Mouse (Mus musculus): ENCODE measurements around the gene Dlx1.

Dlx1 gene

GRCm38 (mm10) chr2:71527323-71528013 lies 445 bp upstream of the Dlx1 start:
- DNase-seq (ENCODE audit: low read depth, low spot score), result no peak

GRCm38 (mm10) chr2:71528714-71529510 lies 999 bp downstream of the Dlx1 start:
- DNase-seq (ENCODE audit: low read depth, low spot score), result no peak

- no peak for DNase-seq (ENCODE audit: low read depth, low spot score)
Observed at GRCm38 (mm10) chr2:71529511-71530351, 1.8 kb downstream of the Dlx1 start.

- DNase-seq (ENCODE audit: low read depth, low spot score), result no peak
Observed at GRCm38 (mm10) chr2:71530391-71531123, 2.6 kb downstream of the Dlx1 start.

GRCm38 (mm10) chr2:71531124-71531590 lies 3.2 kb downstream of the Dlx1 start:
- no peak for DNase-seq (ENCODE audit: low read depth, low spot score)

- no peak for DNase-seq (ENCODE audit: low read depth, low spot score)
Observed at GRCm38 (mm10) chr2:71531990-71532970, 4.4 kb downstream of the Dlx1 start.

GRCm38 (mm10) chr2:71533094-71533493 lies 5.2 kb downstream of the Dlx1 start:
- no peak for DNase-seq (ENCODE audit: low read depth, low spot score)

GRCm38 (mm10) chr2:71534242-71535052 lies 6.5 kb downstream of the Dlx1 start:
- DNase-seq (ENCODE audit: low read depth, low spot score), result no peak

- no peak for DNase-seq (ENCODE audit: low read depth, low spot score)
Observed at GRCm38 (mm10) chr2:71540611-71541417, 12.9 kb downstream of the Dlx1 start.

GRCm38 (mm10) chr2:71541418-71542226 lies 13.7 kb downstream of the Dlx1 start:
- DNase-seq (ENCODE audit: low read depth, low spot score), result no peak

GRCm38 (mm10) chr2:71542227-71542815 lies 14.4 kb downstream of the Dlx1 start:
- DNase-seq (ENCODE audit: low read depth, low spot score), result no peak

GRCm38 (mm10) chr2:71542816-71543301 lies 14.9 kb downstream of the Dlx1 start:
- no peak for DNase-seq (ENCODE audit: low read depth, low spot score)

- no peak for DNase-seq (ENCODE audit: low read depth, low spot score)
Observed at GRCm38 (mm10) chr2:71543531-71543930, 15.6 kb downstream of the Dlx1 start.

- no peak for DNase-seq (ENCODE audit: low read depth, low spot score)
Observed at GRCm38 (mm10) chr2:71543948-71544347, 16.0 kb downstream of the Dlx1 start.

- no peak for DNase-seq (ENCODE audit: low read depth, low spot score)
Observed at GRCm38 (mm10) chr2:71544391-71545285, 16.7 kb downstream of the Dlx1 start.

GRCm38 (mm10) chr2:71545401-71545881 lies 17.5 kb downstream of the Dlx1 start:
- DNase-seq (ENCODE audit: low read depth, low spot score), result no peak

All from c-Kit-negative CD71-positive TER-119-positive erythroid progenitor cells, embryonic 14.5 days (primary cell).